Mouse (Mus musculus) lung, adult 2 months (tissue): ENCODE data around the gene Kctd2. TPM values are rescaled to one million over a fixed set of nuclear protein-coding genes. Genes with fewer than 3 reads are reported as not detected.
"Not testable (repeated sequence)": the region's sequence is repeated elsewhere in the genome, so short reads cannot be mapped to it uniquely, and the experiment has no call there.

ENCODE experiments used
- DNase-seq: peaks from one replicate; pipeline ENCODE4 v3.0.0; 2022
- H3K4me1 ChIP-seq: fragments of 200-500 bp; 2 replicates; pipeline ENCODE4 v1.6.1; 2011; ENCODE audit warnings: low read length; ENCODE audit not compliant: control insufficient read depth, insufficient read depth
- H3K4me3 ChIP-seq: fragments of 200-500 bp; replicated peaks from 2 replicates; pipeline ENCODE3; 2011; ENCODE audit warnings: low read depth, mild to moderate bottlenecking, control low read depth, low read length; ENCODE audit errors: extremely low read depth
- CTCF ChIP-seq: fragments of 200-500 bp; IDR thresholded peaks from 2 replicates; pipeline ENCODE4 v1.5.1; 2011; ENCODE audit warnings: mild to moderate bottlenecking, low read length, control low read depth; ENCODE audit not compliant: insufficient read depth
- POLR2A ChIP-seq: fragments of 200-500 bp; IDR thresholded peaks from 2 replicates; pipeline ENCODE4 v1.6.1; 2011; ENCODE audit warnings: low read depth, mild to moderate bottlenecking, control low read depth, low read length, borderline replicate concordance; ENCODE audit errors: extremely low read depth
- WGBS: fragments of 180-500 bp; shearing (Covaris S2); methylation state at CpG from one replicate; pipeline ENCODE4 v1.1.7; 2018; 5-methylcytosine and 5-hydroxymethylcytosine counted together
- polyA plus RNA-seq: library from polyadenylated mRNA; depleted of rRNA; stranded (reverse); fragments of >200 nt; gene quantifications from 2 replicates; pipeline ENCODE4 v1.2.3, GENCODE M21; 2012

The Kctd2 gene
- polyA plus RNA-seq, 1 experiment = 36.6 TPM

DNA sequence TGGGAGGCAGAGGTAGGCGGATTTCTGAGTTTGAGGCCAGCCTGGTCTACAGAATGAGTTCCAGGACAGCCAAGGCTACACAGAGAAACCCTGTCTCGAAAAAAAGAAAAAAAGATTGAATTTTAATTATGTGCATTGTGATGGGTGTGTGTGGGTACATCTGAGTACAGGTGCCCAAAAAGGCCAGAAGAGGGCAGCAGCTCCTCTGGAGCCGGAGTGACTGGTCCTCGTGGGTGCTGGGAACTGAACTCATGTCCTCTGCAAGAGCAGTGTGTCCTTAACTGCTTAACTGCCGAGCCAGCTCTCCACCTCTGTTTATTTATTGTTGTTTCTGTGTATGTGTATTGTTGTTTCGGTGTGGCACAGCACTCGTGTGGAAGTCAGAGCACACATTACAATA, 42.1 kb upstream of the Kctd2 start:
- no peaks in the 10 kb centered on the region for H3K4me1 ChIP-seq
- H3K4me3 ChIP-seq = no peak overlapping the region
- no peak for DNase-seq
- no peak for TF ChIP-seq CTCF
- no peak for TF ChIP-seq POLR2A
- WGBS = 78% methylated on average over 7 of the region's 7 CpGs

DNA sequence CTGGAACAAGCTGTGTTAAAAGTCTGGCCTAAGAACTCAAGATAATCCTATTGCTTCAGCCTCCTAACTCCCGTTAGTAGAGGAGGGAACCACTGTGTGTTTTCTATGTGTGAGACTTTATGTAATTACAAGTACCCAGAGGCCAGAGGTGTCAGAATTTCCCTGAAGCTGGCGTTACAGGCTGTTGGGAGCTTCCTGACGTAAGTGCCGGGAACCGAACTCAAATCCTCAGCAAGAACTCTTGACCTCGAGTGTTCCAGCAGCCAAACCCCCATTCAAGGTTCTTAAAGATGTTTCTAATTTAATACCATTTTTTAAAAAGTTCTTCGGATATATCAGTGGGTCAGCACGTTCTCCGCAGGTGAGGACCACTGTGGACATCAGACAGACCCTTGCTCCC, 38.7 kb upstream of the Kctd2 start:
- 17% methylated on average over 9 of the region's 9 CpGs for WGBS
- DNase-seq = no peak
- H3K4me3 ChIP-seq = peak overlapping the region; percentile 33
- TF ChIP-seq CTCF (no peak), POLR2A (no peak)
- H3K4me1 ChIP-seq = peaks cover 6% of the 10 kb centered on the region

DNA sequence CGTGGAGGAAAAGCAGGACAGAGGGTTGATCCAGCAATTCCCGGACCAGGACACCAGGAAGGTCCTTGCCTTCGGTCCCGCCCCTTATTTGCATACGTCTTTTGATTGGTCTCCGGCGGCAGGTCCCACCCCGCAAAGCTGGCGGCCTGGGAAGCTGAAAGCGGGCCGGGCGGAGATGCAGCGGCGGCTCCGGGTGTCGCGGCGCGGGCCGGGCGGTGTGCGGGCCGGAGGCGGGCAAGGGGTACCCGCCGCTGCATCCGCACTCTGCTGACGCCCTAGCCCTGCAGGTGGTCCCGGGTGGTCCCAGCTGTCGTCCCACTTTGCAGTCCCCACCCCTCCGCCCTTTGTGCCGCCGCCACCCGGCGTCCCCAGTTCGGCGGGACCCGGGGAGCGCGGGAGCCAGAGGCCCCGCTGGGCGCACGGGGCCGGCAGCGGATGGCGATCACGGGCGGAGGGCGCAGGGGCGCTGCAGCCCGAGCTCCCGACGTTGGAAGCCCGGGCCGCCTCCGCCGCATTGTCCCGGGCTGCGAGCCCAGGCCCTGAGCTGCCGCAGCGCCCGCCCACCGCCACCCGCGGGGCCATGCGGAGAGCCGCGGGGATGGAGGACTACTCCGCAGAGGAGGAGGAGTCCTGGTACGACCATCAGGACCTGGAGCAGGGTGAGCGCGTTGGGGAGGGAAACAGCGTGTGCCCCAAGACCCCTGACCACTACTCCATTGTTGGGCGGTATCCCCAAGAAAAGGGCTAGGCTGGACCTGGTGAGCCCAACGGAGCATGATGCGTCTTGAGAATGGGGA, 38.0 kb upstream of the Kctd2 start, which contains the start of gene Cdr2l:
Gene Cdr2l (plus strand): TSS at position 174 of the 797 bp plus-strand sequence.
- under 1% methylated on average over 75 of the region's 76 CpGs for WGBS
- DNase-seq = peak; percentile 90
- Histone ChIP-seq H3K4me1 (peaks cover 6% of the 10 kb centered on the region), H3K4me3 (peak within 1 kb of the TSS; percentile 91)
- no peak for TF ChIP-seq CTCF
- no peak; the same call in none of the 2 replicates for TF ChIP-seq POLR2A

DNA sequence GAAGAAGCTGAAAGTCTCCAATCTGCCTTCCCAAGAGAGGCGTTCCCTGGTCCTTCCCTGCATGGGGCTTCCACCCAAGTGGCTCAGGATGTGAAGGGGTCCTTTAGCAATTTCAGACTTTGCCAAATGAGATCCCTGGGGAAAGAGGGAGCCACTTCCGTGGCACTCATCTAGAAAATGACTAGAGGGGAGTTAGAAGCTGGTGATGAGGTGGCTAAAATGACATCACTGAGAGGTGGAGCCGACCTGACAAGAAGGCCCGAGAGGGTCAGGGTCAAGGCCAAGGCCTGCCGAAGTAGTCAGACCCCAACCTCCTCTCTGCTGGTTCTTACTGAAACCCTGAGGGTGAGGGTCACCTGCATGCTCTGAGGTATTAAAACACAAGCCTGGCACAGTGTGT, 37.0 kb upstream of the Kctd2 start:
- TF ChIP-seq CTCF (no peak), POLR2A (no peak)
- Histone ChIP-seq H3K4me3 (peak overlapping the region; percentile 91), H3K4me1 (peaks cover 6% of the 10 kb centered on the region)
- 27% methylated on average over 5 of the region's 5 CpGs for WGBS
- no peak for DNase-seq

DNA sequence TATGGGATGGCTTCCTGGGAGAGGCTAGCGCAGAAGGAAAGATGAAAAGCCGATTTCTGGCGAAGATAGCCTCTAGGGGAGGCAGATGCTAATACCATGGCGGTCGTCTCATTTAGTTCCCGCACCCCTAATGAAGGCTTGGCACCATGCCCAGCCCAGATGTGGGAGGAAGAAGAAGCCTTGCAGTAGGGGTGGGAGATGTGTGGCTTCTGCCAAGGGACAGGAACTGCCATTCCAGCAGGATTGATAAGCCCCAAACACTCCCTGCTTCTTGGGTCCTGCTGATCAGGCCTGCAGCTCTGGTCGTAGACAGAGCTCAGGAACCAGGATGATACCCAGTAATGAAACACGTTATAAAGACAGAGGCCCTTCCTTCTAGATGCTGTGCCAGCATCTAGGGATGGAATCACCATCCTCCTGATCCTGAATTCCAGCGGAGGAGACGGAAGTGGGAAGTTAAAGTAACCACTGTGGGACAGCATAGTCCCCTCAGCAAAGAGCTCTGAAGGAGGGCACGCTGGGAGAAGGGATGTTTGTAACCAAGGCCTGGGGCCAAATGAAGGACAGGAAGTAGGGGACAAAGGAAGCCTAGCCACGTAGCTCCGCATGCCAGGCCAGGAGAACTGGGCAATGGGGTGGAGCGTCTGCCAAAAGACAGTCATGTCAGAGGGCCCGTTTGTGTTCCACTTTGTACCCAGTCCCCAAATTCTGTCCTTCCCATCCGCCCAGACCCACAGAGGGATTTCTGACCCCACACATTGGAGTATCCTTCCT, 36.0 kb upstream of the Kctd2 start:
- TF ChIP-seq POLR2A = no peak
- no peak for TF ChIP-seq CTCF
- peaks cover 6% of the 10 kb centered on the region for H3K4me1 ChIP-seq
- DNase-seq = no peak
- H3K4me3 ChIP-seq = no peak overlapping the region
- 42% methylated on average over 16 of the region's 16 CpGs for WGBS

DNA sequence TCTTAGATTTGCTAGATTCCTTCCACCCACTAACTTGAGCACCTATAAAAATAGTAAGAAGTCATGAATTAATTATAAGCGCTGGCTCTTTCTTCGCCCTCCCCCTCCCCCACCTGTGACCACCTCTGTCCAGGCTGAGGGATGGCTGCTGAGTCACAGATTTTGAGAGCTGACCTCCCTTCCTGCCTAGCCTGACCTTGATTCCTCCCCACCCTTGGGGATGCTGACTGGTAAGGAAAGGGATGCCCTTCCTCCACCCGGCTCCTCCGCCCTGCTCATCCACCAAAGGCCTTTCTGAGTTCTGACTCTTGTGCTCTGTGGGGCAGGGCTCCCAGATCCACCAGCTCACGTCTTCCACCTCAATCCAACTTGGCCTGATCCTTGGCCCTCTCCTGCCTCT, 35.3 kb upstream of the Kctd2 start:
- WGBS = 68% methylated on average over 5 of the region's 5 CpGs
- DNase-seq = no peak
- Histone ChIP-seq H3K4me1 (peaks cover 6% of the 10 kb centered on the region), H3K4me3 (no peak overlapping the region)
- TF ChIP-seq POLR2A (no peak), CTCF (no peak)

DNA sequence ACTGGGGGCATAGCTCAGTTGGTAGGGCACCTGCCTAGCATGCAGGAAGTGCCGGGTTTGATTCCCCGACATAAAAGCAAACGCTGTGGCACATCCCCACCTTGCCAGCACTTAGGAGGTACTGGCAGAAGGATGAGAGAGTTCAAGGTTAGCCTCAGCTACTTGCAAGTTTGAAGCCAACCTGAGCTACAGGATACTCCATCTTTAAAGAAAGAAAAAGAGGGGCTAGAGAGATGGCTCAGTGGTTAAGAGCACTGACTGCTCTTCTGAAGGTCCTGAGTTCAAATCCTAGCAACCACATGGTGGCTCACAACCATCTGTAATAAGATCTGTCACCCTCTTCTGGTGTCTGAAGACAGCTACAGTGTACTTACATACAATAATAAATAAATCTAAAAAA, 33.1 kb upstream of the Kctd2 start:
- H3K4me1 ChIP-seq, DNase-seq, H3K4me3 ChIP-seq: not testable (repeated sequence)
- WGBS = 79% methylated on average over 3 of the region's 3 CpGs

DNA sequence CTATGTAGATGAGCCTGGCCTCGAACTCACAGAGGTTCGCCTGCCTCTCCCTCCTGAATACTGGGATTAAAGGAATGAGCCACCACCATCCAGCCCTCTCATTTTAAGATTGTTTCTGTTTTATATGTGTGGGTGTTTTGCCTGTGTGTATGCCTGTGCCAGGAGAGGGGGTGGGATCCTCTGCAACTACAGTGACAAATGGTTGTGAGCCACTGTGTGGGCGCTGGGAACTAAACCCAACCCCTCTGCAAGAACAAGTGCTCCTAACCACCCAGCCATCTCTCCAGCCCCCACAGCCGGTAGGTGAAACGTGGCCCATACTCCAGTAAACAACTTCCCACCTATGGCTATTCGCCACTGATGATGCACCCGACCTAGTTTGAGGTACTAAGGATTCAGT, 28.6 kb upstream of the Kctd2 start:
- WGBS = 92% methylated on average over 7 of the region's 7 CpGs
- H3K4me1 ChIP-seq = no peaks in the 10 kb centered on the region
- no peak overlapping the region for H3K4me3 ChIP-seq
- no peak for TF ChIP-seq POLR2A
- no peak for TF ChIP-seq CTCF
- no peak for DNase-seq

DNA sequence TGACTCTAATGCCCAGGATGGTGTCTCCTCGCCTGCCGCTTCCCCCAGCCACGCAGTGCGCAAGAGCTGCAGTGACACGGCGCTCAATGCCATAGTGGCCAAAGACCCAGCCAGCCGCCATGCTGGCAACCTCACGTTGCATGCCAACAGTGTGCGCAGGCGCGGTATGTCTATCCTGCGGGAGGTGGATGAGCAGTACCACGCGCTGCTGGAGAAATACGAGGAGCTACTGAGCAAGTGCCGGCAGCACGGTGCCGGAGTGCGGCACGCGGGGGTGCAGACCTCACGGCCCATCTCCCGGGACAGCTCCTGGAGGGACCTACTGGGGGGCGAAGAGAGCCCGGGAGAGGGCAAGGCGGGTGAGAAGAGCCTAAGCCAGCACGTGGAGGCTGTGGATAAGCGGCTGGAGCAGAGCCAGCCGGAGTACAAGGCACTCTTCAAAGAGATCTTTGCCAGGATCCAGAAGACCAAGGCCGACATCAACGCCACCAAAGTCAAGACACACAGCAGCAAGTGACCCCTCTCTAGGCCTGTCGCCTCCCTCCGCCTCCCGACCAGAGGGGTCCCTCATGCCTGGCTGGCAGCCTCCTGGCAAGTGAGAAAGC, 26.1 kb upstream of the Kctd2 start:
- WGBS = 78% methylated on average over 34 of the region's 34 CpGs
- Histone ChIP-seq H3K4me1 (peaks cover 3% of the 10 kb centered on the region), H3K4me3 (no peak overlapping the region)
- DNase-seq = no peak
- TF ChIP-seq POLR2A (no peak), CTCF (no peak)

DNA sequence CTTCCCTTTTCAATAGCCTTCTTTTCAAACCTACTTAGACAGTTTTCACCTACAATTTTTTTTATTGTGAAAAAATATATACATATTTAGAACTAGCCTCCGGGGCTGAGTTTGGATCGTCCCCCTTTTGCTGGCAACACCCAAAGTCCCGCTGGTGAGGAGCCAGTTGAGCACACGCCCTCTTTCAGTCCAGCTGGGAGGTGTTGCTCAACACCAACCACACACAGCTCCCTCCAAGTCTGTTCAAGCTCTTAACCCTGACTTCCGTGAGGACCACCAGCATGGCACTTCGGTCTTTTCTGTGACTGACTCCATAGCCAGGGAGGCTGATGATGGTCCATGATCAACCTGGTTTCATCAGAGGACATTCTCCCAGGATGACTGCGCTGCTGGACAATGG, 21.8 kb upstream of the Kctd2 start:
- no peak for DNase-seq
- 38% methylated on average over 7 of the region's 7 CpGs for WGBS
- no peak for TF ChIP-seq POLR2A
- no peak for TF ChIP-seq CTCF
- Histone ChIP-seq H3K4me3 (no peak overlapping the region), H3K4me1 (peaks cover 3% of the 10 kb centered on the region)
